Mouse (Mus musculus): ENCODE results near the gene Coq3. TPM values are rescaled to one million over a fixed set of nuclear protein-coding genes. Genes with fewer than 3 reads are reported as not detected.

The Coq3 gene
- polyA plus RNA-seq (2015; fragmentation: Nextera tagmentation; extraction: Ambion mirVana): 14.6 and 15.6 TPM in 2 replicates

GRCm38 (mm10) chr4:21879565-21880220 lies at the start of gene Coq3:
Gene Coq3 (plus strand): TSS chr4:21879673.
- DNase-seq (ENCODE audit: low spot score) (peak; percentile 80), ATAC-seq (ENCODE audit: low FRiP score, low TSS enrichment) (peak; percentile 93)

GRCm38 (mm10) chr4:21832844-21833243 lies 46.6 kb upstream of the Coq3 start:
- no peak for ATAC-seq (ENCODE audit: low FRiP score, low TSS enrichment)

More at GRCm38 (mm10) chr4:21879565-21880220, at the start of gene Coq3:
- peak within 1 kb of the TSS; percentile 69 for H3K4me2 ChIP-seq (replicated peaks; ENCODE audit: low read depth)
- H3K9ac ChIP-seq (ENCODE audit: low read length): peak within 1 kb of the TSS; percentile 76
- no peaks in the 10 kb centered on the region for H3K27me3 ChIP-seq (ENCODE audit: control insufficient read depth, insufficient read depth, low read length)
- no peak for TF ChIP-seq CTCF (IDR thresholded peaks at IDR 0.05; ENCODE audit: low read depth)
- no peak for TF ChIP-seq EP300 (optimal IDR thresholded peaks at IDR 0.05)
- under 1% methylated on average over 46 of the region's 51 CpGs for WGBS
- no peaks in the 10 kb centered on the region for H3K4me1 ChIP-seq (replicated peaks; ENCODE audit: control insufficient read depth, insufficient read depth)
- H3K9me3 ChIP-seq (ENCODE audit: control insufficient read depth, low read length): no peaks in the 10 kb centered on the region
- peak within 1 kb of the TSS; percentile 95 for H3K27ac ChIP-seq (replicated peaks)
- peak within 1 kb of the TSS; percentile 82 for H3K4me3 ChIP-seq (ENCODE audit: low read depth, low read length)
- H3K36me3 ChIP-seq (ENCODE audit: control insufficient read depth, insufficient read depth, low read length): no peaks in the 10 kb centered on the region

GRCm38 (mm10) chr4:21847481-21848286 lies 31.8 kb upstream of the Coq3 start, which contains the start of gene Pnisr:
Gene Pnisr (plus strand): TSS chr4:21847583.
- ATAC-seq (ENCODE audit: low FRiP score, low TSS enrichment) (peak; percentile 98), DNase-seq (ENCODE audit: low spot score) (peak; percentile 93)
- under 1% methylated on average over 50 of the region's 50 CpGs for WGBS
- peak within 1 kb of the TSS; percentile 99 for H3K4me3 ChIP-seq (ENCODE audit: low read depth, low read length)
- peak within 1 kb of the TSS; percentile 99 for H3K27ac ChIP-seq (replicated peaks)
- H3K9me3 ChIP-seq (ENCODE audit: control insufficient read depth, low read length): no peaks in the 10 kb centered on the region
- no peaks in the 10 kb centered on the region for H3K36me3 ChIP-seq (ENCODE audit: control insufficient read depth, insufficient read depth, low read length)
- H3K27me3 ChIP-seq (ENCODE audit: control insufficient read depth, insufficient read depth, low read length): no peaks in the 10 kb centered on the region
- TF ChIP-seq CTCF (IDR thresholded peaks at IDR 0.05; ENCODE audit: low read depth) (peak; percentile 95), EP300 (optimal IDR thresholded peaks at IDR 0.05) (peak; percentile 88)
- no peaks in the 10 kb centered on the region for H3K4me1 ChIP-seq (replicated peaks; ENCODE audit: control insufficient read depth, insufficient read depth)
- peak within 1 kb of the TSS; percentile 55 for H3K4me2 ChIP-seq (replicated peaks; ENCODE audit: low read depth)
- peak within 1 kb of the TSS; percentile 93 for H3K9ac ChIP-seq (ENCODE audit: low read length)

More at GRCm38 (mm10) chr4:21832844-21833243, 46.6 kb upstream of the Coq3 start:
- no peak for TF ChIP-seq CTCF (IDR thresholded peaks at IDR 0.05; ENCODE audit: low read depth)
- no peak for TF ChIP-seq EP300 (optimal IDR thresholded peaks at IDR 0.05)
- DNase-seq (ENCODE audit: low spot score): no peak
- Histone ChIP-seq H3K36me3 (ENCODE audit: control insufficient read depth, insufficient read depth, low read length) (peaks cover 4% of the 10 kb centered on the region; the same call in 1 of the 2 replicates), H3K27ac (replicated peaks) (no peak overlapping the region), H3K4me2 (replicated peaks; ENCODE audit: low read depth) (no peak overlapping the region), H3K4me1 (replicated peaks; ENCODE audit: control insufficient read depth, insufficient read depth) (no peaks in the 10 kb centered on the region), H3K4me3 (ENCODE audit: low read depth, low read length) (no peak overlapping the region), H3K9me3 (ENCODE audit: control insufficient read depth, low read length) (no peaks in the 10 kb centered on the region), H3K9ac (ENCODE audit: low read length) (no peak overlapping the region), H3K27me3 (ENCODE audit: control insufficient read depth, insufficient read depth, low read length) (no peaks in the 10 kb centered on the region)
- whole genome bisulfite sequencing: 96% methylated on average over 8 of the region's 8 CpGs

GRCm38 (mm10) chr4:21848287-21848630 lies 31.2 kb upstream of the Coq3 start:
- H3K9ac ChIP-seq (ENCODE audit: low read length): peak overlapping the region; percentile 93
- H3K4me2 ChIP-seq (replicated peaks; ENCODE audit: low read depth): peak overlapping the region; percentile 54
- peak; percentile 82 for ATAC-seq (ENCODE audit: low FRiP score, low TSS enrichment)
- H3K27ac ChIP-seq (replicated peaks): peak overlapping the region; percentile 99
- H3K36me3 ChIP-seq (ENCODE audit: control insufficient read depth, insufficient read depth, low read length): no peaks in the 10 kb centered on the region
- H3K4me1 ChIP-seq (replicated peaks; ENCODE audit: control insufficient read depth, insufficient read depth): no peaks in the 10 kb centered on the region
- H3K9me3 ChIP-seq (ENCODE audit: control insufficient read depth, low read length): no peaks in the 10 kb centered on the region
- peak overlapping the region; percentile 99 for H3K4me3 ChIP-seq (ENCODE audit: low read depth, low read length)
- DNase-seq (ENCODE audit: low spot score): peak; percentile 92
- 0% methylated on average over 24 of the region's 24 CpGs for WGBS
- no peaks in the 10 kb centered on the region for H3K27me3 ChIP-seq (ENCODE audit: control insufficient read depth, insufficient read depth, low read length)
- TF ChIP-seq CTCF (IDR thresholded peaks at IDR 0.05; ENCODE audit: low read depth): no peak
- TF ChIP-seq EP300 (optimal IDR thresholded peaks at IDR 0.05): no peak

GRCm38 (mm10) chr4:21857481-21857880 lies 22.0 kb upstream of the Coq3 start:
- Histone ChIP-seq H3K36me3 (ENCODE audit: control insufficient read depth, insufficient read depth, low read length) (peaks cover 19% of the 10 kb centered on the region), H3K27me3 (ENCODE audit: control insufficient read depth, insufficient read depth, low read length) (no peaks in the 10 kb centered on the region), H3K4me2 (replicated peaks; ENCODE audit: low read depth) (no peak overlapping the region), H3K27ac (replicated peaks) (no peak overlapping the region), H3K4me3 (ENCODE audit: low read depth, low read length) (no peak overlapping the region), H3K9me3 (ENCODE audit: control insufficient read depth, low read length) (no peaks in the 10 kb centered on the region), H3K9ac (ENCODE audit: low read length) (no peak overlapping the region), H3K4me1 (replicated peaks; ENCODE audit: control insufficient read depth, insufficient read depth) (no peaks in the 10 kb centered on the region)
- no peak for TF ChIP-seq EP300 (optimal IDR thresholded peaks at IDR 0.05)
- no peak for TF ChIP-seq CTCF (IDR thresholded peaks at IDR 0.05; ENCODE audit: low read depth)
- DNase-seq (ENCODE audit: low spot score) (no peak), ATAC-seq (ENCODE audit: low FRiP score, low TSS enrichment) (no peak)
- WGBS: 85% methylated on average over 1 of the region's 1 CpGs

Data from stomach, postnatal 0 days (tissue).